Mouse (Mus musculus): Measurements from ENCODE around the gene Hist2h2ac.
A peak's percentile ranks its signal among the peaks of the same experiment; 100 is the strongest.
"Not testable (repeated sequence)": the region's sequence is repeated elsewhere in the genome, so short reads cannot be mapped to it uniquely, and the experiment has no call there.

Hist2h2ac gene

DNA sequence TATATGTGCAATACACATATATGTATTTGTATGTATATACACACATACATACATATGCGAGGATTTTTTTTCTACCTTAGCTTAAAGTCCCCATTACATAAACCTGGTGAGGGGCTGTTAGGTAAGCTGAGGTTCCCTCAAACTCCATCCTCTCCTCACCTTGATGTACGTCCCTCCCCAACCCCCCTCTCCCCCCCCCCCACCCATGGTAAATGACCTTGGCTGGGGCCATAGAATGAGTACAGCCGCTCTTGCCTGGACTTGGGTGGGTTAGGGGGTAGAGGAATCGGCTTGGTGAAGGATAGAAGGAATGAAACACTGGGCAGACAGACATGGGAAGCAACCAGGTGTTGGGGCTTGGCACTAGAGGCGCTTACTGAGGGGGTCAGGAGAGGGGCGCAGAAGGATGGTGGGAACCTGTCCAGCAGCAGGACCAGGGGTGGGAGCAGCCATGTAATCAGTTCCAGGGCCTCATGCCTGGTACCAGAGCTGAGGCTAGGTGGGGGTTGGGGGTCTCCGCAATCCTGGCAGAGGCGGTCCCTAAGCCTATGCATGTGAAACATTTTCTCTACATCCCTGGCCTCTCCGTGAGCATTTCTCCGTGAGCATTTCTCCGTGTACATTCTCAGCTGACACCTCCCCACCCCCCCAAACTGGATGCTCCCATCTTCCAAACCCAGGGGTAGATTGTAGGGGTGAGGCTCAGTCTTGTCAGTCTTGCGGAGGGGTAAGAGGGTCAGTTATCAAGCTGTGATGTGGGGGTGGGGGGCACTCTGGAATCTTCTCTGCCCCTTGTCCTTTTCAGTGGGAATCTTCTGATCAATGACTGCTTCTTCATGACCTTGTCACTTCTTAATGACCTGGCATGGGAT lies 38.9 kb downstream of the Hist2h2ac start:
- DNase-seq (ENCODE audit: low spot score) = no peak

DNA sequence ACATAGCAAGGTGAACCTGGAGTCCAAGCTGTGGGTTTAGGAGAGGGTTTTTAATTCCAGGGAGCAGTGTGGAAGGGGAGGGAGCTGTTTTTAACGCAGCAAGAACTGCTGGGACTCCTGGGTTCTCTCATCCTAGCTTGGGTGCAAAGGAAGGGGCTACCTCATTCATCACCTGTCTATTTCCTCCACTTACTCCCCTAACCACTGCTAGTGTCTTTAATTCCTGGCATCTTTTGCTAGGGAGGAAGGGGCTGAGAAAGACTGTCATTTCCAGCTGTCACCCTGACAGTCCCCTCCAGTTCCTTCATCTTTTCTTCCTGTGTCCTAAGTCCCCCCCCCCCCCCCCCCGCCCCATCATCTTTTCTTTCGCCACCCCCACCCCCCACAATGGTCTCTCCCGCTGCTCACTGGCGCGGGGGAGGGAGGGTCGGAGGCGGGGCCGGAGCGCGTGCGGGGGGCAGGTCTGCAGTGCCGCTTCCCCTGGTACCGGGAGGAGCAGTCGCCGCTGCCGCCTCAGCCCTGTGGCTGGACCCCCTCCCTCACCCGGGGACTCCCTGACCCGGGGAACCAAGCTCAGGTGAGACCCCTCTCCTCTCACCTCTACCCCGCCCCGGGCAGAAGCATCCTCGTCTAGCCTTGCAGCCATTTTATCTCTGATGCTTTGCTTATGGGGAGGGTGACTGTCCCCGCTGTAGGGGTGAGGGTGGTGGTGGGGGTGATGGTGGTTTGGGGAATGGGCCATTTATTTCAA lies 39.8 kb downstream of the Hist2h2ac start, which contains the start of gene Sv2a:
Sv2a (plus strand) TSS at position 425 of the 751 bp plus-strand sequence.
- DNase-seq (ENCODE audit: low spot score) = no peak

DNA sequence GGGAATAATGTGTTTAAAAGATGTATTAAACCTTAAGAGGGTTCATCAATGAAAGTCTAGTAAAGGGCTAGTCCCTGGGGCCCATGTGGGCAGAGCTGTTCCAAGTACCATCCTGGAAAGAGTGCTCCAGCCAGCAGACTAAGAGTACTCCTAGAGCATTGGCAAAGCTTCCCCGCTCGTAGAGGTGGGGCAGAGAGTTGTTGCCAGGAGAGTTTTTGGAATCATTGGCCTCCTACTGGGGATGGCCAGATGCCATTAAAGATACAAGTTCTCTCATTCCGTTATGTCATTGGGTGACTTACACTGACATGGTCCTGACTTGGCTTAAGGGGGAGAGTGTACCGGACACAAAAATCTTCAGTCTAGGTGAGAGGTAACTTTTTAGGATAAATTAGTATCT lies 41.1 kb downstream of the Hist2h2ac start:
- DNase-seq (ENCODE audit: low spot score) = peak; percentile 59

DNA sequence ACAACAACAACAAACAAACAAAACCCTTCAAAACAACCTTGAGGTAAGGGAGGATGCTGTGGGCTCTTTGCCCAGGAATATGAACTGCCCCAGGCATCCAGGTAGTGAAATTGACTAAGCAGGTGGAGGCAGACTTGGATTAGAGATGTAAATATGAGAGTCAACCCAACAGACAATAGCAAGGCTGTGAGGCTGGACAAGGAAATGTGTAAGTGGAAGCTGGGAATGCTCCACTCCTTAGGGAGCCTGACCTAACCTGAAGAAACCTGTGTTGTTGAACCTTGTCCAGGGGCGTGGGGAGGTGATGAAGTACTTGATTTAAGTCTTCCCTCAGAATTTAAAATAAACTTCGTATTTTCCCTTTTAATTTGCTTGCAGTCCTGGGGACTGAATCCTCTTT lies 41.8 kb downstream of the Hist2h2ac start:
- DNase-seq (ENCODE audit: low spot score) = no peak

DNA sequence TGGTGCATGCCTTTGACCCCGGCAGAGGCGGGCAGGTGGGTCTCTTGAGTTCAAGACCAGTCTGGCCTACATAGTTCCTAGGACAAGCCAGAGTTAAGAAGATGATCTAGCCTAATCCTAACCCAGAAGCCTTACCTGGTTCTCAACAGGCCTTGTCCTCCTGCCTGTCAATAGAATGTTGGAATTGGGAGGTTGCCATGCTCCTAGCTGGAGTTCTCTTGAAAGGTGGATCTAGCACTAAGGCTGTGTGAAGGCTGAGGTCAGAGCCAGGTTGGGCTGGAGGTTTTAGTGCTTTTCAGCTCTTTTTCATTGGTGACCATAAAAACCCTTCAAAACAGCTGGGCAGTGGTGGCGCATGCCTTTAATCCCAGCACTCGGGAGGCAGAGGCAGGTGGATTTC lies 42.3 kb downstream of the Hist2h2ac start:
- no peak for DNase-seq (ENCODE audit: low spot score)

DNA sequence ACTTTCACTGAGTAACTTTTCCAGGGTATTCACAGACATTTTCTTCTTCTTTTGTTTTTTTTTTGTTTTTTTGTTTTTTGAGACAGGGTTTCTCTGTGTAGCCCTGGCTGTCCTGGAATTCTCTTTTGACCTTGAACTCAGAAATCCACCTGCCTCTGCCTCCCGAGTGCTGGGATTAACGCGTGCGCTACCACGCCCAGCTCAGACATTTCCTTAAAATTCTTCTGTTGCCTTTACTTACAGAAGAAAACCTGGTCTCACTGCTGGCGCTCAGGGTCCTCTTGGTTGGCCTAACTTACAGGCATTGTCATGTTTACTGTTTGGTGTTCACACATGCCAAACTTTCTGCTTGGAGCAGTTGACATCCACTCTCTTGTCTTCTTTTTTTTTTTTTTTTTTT lies 45.4 kb downstream of the Hist2h2ac start:
- DNase-seq (ENCODE audit: low spot score) = no peak

DNA sequence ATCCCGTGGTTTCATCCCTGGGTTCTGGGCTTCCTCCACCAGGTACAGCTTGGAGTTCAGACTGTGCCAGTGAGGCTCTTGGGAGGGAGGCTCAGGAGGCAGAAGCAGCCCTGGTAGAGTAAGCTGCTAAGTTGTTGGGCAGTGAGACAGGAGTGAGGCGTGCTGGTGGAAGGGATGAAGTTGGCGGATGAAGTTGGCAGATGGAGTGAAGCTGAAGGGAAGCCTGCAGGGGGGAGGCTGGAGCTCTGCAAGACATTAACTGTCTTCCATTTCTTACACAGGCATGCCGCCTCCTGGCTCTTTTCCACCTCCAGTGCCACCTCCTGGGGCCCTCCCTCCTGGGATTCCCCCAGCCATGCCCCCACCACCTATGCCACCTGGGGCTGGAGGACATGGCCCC lies 46.6 kb downstream of the Hist2h2ac start:
- DNase-seq (ENCODE audit: low spot score) = not testable (repeated sequence)

DNA sequence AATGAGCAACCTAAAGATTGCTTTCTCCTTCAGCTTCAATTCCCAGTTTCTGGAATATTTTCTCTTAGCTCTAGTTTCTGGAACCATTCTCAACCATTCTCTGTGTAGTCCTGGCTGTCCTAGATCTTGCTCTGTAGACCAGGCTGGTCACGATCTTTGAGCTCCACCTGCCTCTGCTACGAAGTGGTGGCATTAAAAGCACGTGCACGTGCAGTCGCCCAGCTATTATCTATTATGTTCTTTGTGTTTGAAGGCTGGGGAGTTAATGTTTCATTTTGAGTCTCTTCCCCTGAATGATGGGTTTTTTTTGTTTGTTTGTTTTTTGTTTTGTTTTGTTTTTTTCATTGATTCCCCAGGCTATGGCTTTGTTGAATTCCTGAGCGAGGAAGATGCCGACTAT lies 47.5 kb downstream of the Hist2h2ac start:
- DNase-seq (ENCODE audit: low spot score) = no peak

DNA sequence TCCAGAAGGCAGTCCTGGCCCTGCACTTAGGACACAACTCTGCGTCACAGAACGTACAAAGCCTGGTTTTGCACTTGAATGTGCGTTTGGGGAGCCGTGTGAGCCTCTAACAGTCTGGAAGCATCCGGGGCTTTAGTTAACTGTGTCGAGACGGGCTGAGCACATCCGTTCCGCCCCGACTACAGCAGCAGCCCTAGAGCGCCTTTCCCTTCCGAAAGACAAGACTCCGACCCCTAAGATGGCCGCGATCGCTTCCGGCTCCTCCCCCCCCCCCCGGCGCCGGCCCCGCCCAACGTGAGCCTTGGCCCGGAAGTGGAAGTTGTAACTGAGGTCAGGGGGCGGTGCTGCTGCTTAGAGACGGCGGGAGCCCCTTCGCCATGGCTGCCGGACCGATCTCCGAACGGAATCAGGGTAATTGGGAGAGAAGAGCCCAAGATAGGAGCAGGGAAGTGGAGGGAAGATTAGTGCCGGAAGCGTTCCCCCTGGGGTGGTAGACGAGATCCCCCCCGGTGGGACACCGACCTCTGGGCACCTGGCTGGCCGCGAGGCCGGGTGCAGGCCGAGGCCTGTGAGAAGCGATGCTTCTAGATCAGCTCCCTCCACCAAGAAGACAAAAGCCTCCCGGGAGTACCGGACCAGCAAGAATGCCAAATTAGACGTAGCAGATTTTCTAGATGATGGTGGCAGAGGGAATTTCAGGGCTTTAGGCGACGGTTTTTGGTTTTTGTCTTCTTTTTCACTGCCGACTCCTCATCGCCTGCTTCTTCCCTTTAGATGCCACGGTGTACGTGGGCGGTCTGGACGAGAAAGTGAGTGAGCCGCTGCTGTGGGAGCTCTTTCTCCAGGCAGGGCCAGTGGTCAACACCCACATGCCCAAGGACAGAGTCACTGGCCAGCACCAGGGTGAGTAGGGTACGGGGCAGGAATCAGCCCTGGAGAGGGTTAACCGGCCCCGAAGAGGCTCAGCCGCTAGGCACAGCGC lies 48.2 kb downstream of the Hist2h2ac start, which contains the start of gene Sf3b4:
Sf3b4 (plus strand) TSS at position 136 of the 982 bp plus-strand sequence.
- DNase-seq (ENCODE audit: low spot score) = peak; percentile 85

DNA sequence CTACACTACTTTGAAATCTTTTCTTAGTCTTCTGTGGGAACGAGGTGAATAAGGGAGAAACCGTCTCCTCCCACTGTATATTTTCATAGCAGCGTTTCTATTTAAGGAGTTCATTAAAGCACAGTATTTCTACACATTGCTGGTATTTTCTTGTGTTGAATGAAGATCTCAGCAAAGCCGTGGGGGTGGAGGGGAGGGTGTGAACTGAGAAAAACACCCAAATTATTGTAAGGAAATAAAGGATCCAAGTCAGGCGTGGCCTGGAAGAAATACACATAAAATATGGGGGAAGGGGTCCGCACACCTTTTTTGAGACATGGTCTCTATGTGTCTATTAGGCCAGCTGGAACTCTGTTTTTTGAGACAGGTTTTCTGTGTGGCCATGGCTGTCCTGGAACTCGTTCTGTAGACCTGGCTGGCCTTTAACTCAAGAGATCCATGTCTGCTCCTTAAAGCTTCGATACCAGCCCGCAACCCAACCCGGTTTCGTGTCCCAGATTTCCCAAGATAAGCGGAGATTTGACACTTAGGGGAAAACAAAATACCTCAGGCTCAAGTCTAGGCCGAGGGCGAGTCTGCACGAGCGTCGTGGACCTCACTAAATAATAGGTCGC lies 49.0 kb downstream of the Hist2h2ac start:
- DNase-seq (ENCODE audit: low spot score) = no peak

DNA sequence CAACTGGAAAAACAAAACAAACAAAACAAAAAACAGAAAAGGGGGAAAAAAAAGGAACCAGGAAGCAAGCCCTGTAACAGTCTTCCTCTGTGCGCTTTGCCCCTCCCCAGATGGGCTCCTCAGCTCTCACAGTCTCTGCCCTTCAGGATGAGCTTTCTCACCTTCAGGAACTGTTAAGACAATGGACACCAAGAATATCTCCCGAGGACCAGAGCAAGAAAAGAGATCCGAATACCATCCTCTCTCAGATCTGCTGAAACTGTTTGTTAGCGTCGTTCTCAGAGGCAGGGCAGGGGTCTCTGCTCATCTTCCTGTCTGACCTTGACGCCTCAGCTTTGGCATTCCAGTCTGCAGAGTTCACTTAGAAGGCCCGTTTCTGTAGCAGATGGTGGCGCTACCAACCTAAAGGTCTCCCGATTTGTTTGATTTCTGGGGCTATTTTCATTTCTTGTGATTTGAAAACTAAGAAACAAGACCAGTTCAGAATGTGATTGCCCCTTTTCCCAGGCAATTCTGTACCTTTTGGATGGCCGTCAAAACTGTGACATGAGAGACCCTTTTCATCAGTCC lies 49.6 kb downstream of the Hist2h2ac start:
- DNase-seq (ENCODE audit: low spot score) = no peak
